Mouse (Mus musculus) adrenal gland (tissue): ENCODE data around the gene Cryba2.

Source experiments
- intact Hi-C: fragments of 180-260 bp; cut with DNase I; formaldehyde crosslinking; loops from one replicate; pipeline ENCODE4 v1.15.1; 2025
- microRNA-seq, 2 experiments: library from miRNA; unstranded; fragments of <30 nt; microRNA quantifications; one replicate each; pipeline ENCODE4; 2019

The Cryba2 gene

DNA sequence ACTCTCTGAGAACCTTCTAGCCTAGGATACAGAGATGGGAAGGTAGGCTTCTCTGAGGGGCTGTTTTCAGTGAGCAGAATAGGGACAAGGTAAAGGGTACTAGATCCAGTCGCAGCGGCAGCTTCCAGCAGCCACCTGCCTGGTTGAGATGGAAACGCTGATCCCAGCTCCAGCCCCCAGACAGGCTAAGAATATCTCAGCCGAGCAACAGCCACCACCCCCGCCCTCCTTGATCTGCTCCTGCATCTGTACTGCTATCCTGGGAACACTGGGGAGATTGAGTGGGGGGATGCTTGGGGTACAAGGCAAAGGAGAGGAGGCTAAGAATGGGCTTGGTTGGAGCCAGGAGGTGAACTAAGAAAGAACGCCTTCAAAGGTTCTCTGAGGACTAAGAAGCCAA lies 42.7 kb downstream of the Cryba2 start:
- intact Hi-C loops: no loop called here

- intact Hi-C loops: no loop called here
Measured at GRCm38 (mm10) chr1:74848946-74849345, 44.0 kb downstream of the Cryba2 start.

- intact Hi-C loops: no loop called here
Measured at GRCm38 (mm10) chr1:74846341-74846740, 46.6 kb downstream of the Cryba2 start.

DNA sequence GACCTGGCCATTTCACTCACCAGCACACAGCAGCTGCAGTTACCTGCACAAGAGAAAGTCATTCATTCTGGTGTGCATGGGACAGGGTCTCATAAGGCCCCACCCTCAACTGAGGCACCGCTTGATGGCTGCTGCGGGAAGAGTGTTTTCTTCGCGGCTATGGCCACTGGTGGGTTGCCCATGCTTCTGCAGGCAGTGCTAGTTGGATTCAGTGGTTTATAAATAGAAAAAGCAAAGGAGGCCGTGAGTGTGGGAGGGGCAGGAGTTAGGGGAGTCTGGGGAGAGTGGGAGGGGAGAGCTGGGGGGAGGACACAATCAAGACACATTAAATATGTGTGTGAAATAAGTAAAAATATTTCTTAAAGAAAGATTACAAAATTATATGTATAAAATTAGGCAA lies 49.9 kb downstream of the Cryba2 start:
- intact Hi-C loops: no loop called here

Small RNA genes lying within 50 kb of the gene (microRNA-seq; reads per million reads assigned to microRNA genes)
- gene Mir375: 56,670 to 79,993 reads per million in 2 experiments
